Mouse (Mus musculus) MEL (cell line): ENCODE data around the gene Arhgef25. TPM values are rescaled to one million over a fixed set of nuclear protein-coding genes. Genes with fewer than 3 reads are reported as not detected.

Experiments
- DNase-seq: peaks from one replicate; pipeline ENCODE4 v3.0.0; 2011; ENCODE audit warnings: low read depth, low spot score
- H3K27ac ChIP-seq: 2 replicates; pipeline ENCODE4 v1.5.1; 2012; ENCODE audit warnings: low read depth, mild to moderate bottlenecking, control low read depth, low read length, moderate library complexity; ENCODE audit not compliant: control insufficient read depth
- H3K27me3 ChIP-seq, 2 experiments: fragments of 150-350 bp in 1 of 2; sonication (generic) in 1 of 2; 2 replicates each; pipeline ENCODE4 v1.6.1; 2012; ENCODE audit warnings: low read length in 2 of 2, mild to moderate bottlenecking in 2 of 2, improper control_type of control experiment in 1 of 2, moderate library complexity in 1 of 2; ENCODE audit not compliant: insufficient read depth in 2 of 2, control insufficient read depth in 1 of 2
- H3K36me3 ChIP-seq, 2 experiments: 2 replicates each; pipeline ENCODE4 v1.6.1; 2012 to 2014; ENCODE audit warnings: low read length in 2 of 2, improper control_type of control experiment in 1 of 2, inconsistent platforms in 1 of 2, mild to moderate bottlenecking in 1 of 2; ENCODE audit not compliant: insufficient read depth in 2 of 2, control insufficient read depth in 1 of 2
- H3K4me1 ChIP-seq, 2 experiments: fragments of 150-350 bp in 1 of 2; sonication (generic) in 1 of 2; 2 replicates each; pipeline ENCODE4 v1.6.1; 2012; ENCODE audit warnings: low read length in 2 of 2, improper control_type of control experiment in 1 of 2, mild to moderate bottlenecking in 1 of 2; ENCODE audit not compliant: insufficient read depth in 2 of 2, control insufficient read depth in 1 of 2
- H3K4me3 ChIP-seq, 2 experiments: fragments of 150-350 bp in 1 of 2; sonication (generic) in 1 of 2; 2 replicates each; pipeline ENCODE4 v1.5.1; 2012; ENCODE audit warnings: low read depth in 2 of 2, low read length in 2 of 2, mild to moderate bottlenecking in 2 of 2, moderate library complexity in 2 of 2, control low read depth in 1 of 2, improper control_type of control experiment in 1 of 2; ENCODE audit not compliant: control insufficient read depth in 1 of 2, insufficient read depth in 1 of 2
- H3K79me2 ChIP-seq: 2 replicates; pipeline ENCODE4 v1.6.1; 2012; ENCODE audit warnings: mild to moderate bottlenecking, low read length, moderate library complexity; ENCODE audit not compliant: control insufficient read depth, poor library complexity, insufficient read depth
- H3K9ac ChIP-seq: 2 replicates; pipeline ENCODE4 v1.6.1; 2012; ENCODE audit warnings: low read depth, mild to moderate bottlenecking, control low read depth, low read length, moderate library complexity; ENCODE audit not compliant: control insufficient read depth, poor library complexity, severe bottlenecking
- H3K9me3 ChIP-seq: fragments of 150-350 bp; sonication (generic); replicated peaks from 2 replicates; pipeline ENCODE4 v1.6.1; 2012; ENCODE audit warnings: mild to moderate bottlenecking, low read length, improper control_type of control experiment, moderate library complexity; ENCODE audit not compliant: insufficient read depth
- CHD1 ChIP-seq: IDR thresholded peaks from 2 replicates; pipeline ENCODE4 v1.6.1; 2012; ENCODE audit warnings: low read depth, mild to moderate bottlenecking, inconsistent platforms, low read length, improper control_type of control experiment
- CTCF ChIP-seq, 3 experiments: IDR thresholded peaks in 2 of 3; conservative IDR thresholded peaks in 1 of 3; 2 replicates each; pipeline ENCODE4 v1.5.1; 2011 to 2012; ENCODE audit warnings: low read length in 3 of 3, low read depth in 2 of 3, mild to moderate bottlenecking in 2 of 3, improper control_type of control experiment in 1 of 3, inconsistent platforms in 1 of 3, mixed read lengths in 1 of 3, moderate library complexity in 1 of 3; ENCODE audit not compliant: control insufficient read depth in 1 of 3, insufficient read depth in 1 of 3, poor library complexity in 1 of 3, severe bottlenecking in 1 of 3
- ELF1 ChIP-seq: IDR thresholded peaks from 2 replicates; pipeline ENCODE4 v1.6.1; 2014; ENCODE audit warnings: low read depth, mild to moderate bottlenecking, inconsistent platforms, low read length, improper control_type of control experiment, moderate library complexity
- EP300 ChIP-seq, 2 experiments: IDR thresholded peaks; 2 replicates each; pipeline ENCODE4 v1.6.1; 2011; ENCODE audit warnings: improper control_type of control experiment in 2 of 2, low read length in 2 of 2, low read depth in 1 of 2, mild to moderate bottlenecking in 1 of 2
- ETS1 ChIP-seq: IDR thresholded peaks from 2 replicates; pipeline ENCODE4 v1.6.1; 2012; ENCODE audit warnings: low read depth, mild to moderate bottlenecking, inconsistent platforms, low read length, improper control_type of control experiment, moderate library complexity
- GATA1 ChIP-seq: IDR thresholded peaks from 2 replicates; pipeline ENCODE4 v1.6.1; 2011; ENCODE audit warnings: low read depth, low read length, improper control_type of control experiment
- HCFC1 ChIP-seq: IDR thresholded peaks from 2 replicates; pipeline ENCODE4 v1.6.1; 2012; ENCODE audit warnings: low read depth, mild to moderate bottlenecking, inconsistent platforms, low read length, improper control_type of control experiment, moderate library complexity
- JUND ChIP-seq: IDR thresholded peaks from 2 replicates; pipeline ENCODE4 v1.6.1; 2011; ENCODE audit warnings: low read depth, mild to moderate bottlenecking, improper control_type of control experiment, low read length
- KAT2A ChIP-seq: conservative IDR thresholded peaks from 2 replicates; pipeline ENCODE4 v1.6.1; 2012; ENCODE audit warnings: low read depth, low read length, improper control_type of control experiment, inconsistent platforms
- MAFK ChIP-seq: IDR thresholded peaks from 2 replicates; pipeline ENCODE4 v1.6.1; 2011; ENCODE audit warnings: low read depth, mild to moderate bottlenecking, low read length, improper control_type of control experiment, borderline replicate concordance
- MAZ ChIP-seq: IDR thresholded peaks from 2 replicates; pipeline ENCODE4 v1.6.1; 2012; ENCODE audit warnings: low read depth, mild to moderate bottlenecking, inconsistent platforms, low read length, improper control_type of control experiment
- MEF2A ChIP-seq: IDR thresholded peaks from 2 replicates; pipeline ENCODE4 v1.6.1; 2014; ENCODE audit warnings: low read depth, mild to moderate bottlenecking, inconsistent platforms, low read length, improper control_type of control experiment; ENCODE audit not compliant: poor library complexity, insufficient replicate concordance, severe bottlenecking; ENCODE audit errors: extremely low read depth
- MYB ChIP-seq: IDR thresholded peaks from 2 replicates; pipeline ENCODE4 v1.6.1; 2011; ENCODE audit warnings: mild to moderate bottlenecking, low read depth, low read length, improper control_type of control experiment
- NELFE ChIP-seq: IDR thresholded peaks from 2 replicates; pipeline ENCODE4 v1.6.1; 2011; ENCODE audit warnings: low read depth, low read length, improper control_type of control experiment
- POLR2A ChIP-seq, 2 experiments: IDR thresholded peaks; 2 replicates each; pipeline ENCODE4 v1.6.1; 2011 to 2012; ENCODE audit warnings: low read length in 2 of 2, mild to moderate bottlenecking in 2 of 2, control low read depth in 1 of 2, improper control_type of control experiment in 1 of 2, low read depth in 1 of 2, moderate library complexity in 1 of 2; ENCODE audit not compliant: control insufficient read depth in 1 of 2, insufficient read depth in 1 of 2, poor library complexity in 1 of 2
- RAD21 ChIP-seq: IDR thresholded peaks from 2 replicates; pipeline ENCODE4 v1.6.1; 2011; ENCODE audit warnings: mild to moderate bottlenecking, low read depth, low read length, improper control_type of control experiment
- RCOR1 ChIP-seq: IDR thresholded peaks from 2 replicates; pipeline ENCODE4 v1.6.1; 2012; ENCODE audit warnings: low read depth, mild to moderate bottlenecking, inconsistent platforms, low read length, improper control_type of control experiment
- SMC3 ChIP-seq: IDR thresholded peaks from 2 replicates; pipeline ENCODE4 v1.6.1; 2011; ENCODE audit warnings: low read depth, low read length, improper control_type of control experiment
- TAL1 ChIP-seq: IDR thresholded peaks from 2 replicates; pipeline ENCODE4 v1.6.1; 2012; ENCODE audit warnings: mild to moderate bottlenecking, inconsistent platforms, low read length, moderate library complexity, mixed read lengths
- TBP ChIP-seq: IDR thresholded peaks from 2 replicates; pipeline ENCODE4 v1.8.0; 2011; ENCODE audit warnings: low read depth, low read length, improper control_type of control experiment
- UBTF ChIP-seq: IDR thresholded peaks from 2 replicates; pipeline ENCODE4 v1.6.1; 2012; ENCODE audit warnings: low read depth, mild to moderate bottlenecking, inconsistent platforms, low read length, improper control_type of control experiment, moderate library complexity, borderline replicate concordance; ENCODE audit not compliant: insufficient read depth
- ZC3H11A ChIP-seq: IDR thresholded peaks from 2 replicates; pipeline ENCODE4 v1.6.1; 2012; ENCODE audit warnings: low read depth, mild to moderate bottlenecking, inconsistent platforms, low read length, improper control_type of control experiment
- ZKSCAN1 ChIP-seq: IDR thresholded peaks from 2 replicates; pipeline ENCODE4 v1.6.1; 2012; ENCODE audit warnings: low read depth, mild to moderate bottlenecking, inconsistent platforms, low read length, improper control_type of control experiment, moderate library complexity
- ZMIZ1 ChIP-seq: IDR thresholded peaks from 2 replicates; pipeline ENCODE4 v1.6.1; 2012; ENCODE audit warnings: low read depth, mild to moderate bottlenecking, inconsistent platforms, low read length, improper control_type of control experiment, moderate library complexity
- ZNF384 ChIP-seq: IDR thresholded peaks from 2 replicates; pipeline ENCODE4 v1.6.1; 2012; ENCODE audit warnings: low read depth, mild to moderate bottlenecking, inconsistent platforms, low read length, improper control_type of control experiment
- polyA plus RNA-seq, 2 experiments: library from polyadenylated mRNA; stranded (reverse) in 1 of 2; unstranded in 1 of 2; fragments of >175 nt in 1 of 2; fragments of >200 nt in 1 of 2; gene quantifications; 2 replicates each; pipeline versions ENCODE4 v1.2.1 to v1.2.4; 2012; ENCODE audit warnings: low replicate concordance in 2 of 2, low read depth in 1 of 2; ENCODE audit not compliant: insufficient read length in 2 of 2, insufficient read depth in 1 of 2, missing spikeins in 1 of 2
- total RNA-seq: library from RNA; depleted of rRNA; stranded (reverse); fragments of 300-350 nt; gene quantifications from 2 replicates; pipeline ENCODE4 v1.2.3, GENCODE M21; 2012

The Arhgef25 gene
- total and polyA plus RNA-seq, 3 experiments = 16.9 to 44.6 TPM; not detected in 1

DNA sequence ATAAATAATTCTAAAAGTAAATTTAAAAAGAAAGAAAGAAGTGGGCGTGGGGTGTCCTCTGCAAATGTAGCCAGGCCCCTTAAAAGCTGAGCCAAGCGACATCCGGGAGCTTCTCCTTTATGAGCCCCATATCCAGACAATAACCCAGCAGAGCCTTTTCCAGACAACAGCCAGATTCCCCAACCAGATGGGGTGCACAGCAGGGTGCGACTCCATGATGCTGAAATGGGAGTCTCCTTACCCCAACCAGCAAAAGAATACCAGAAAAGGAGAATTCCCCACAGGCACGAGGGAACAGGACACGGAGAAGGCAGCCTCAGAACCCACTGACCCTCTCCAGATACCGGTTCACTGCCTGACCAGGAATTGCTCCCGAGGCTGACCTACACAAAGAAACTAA lies 46.7 kb downstream of the Arhgef25 start:
- H3K79me2 ChIP-seq = no peaks in the 10 kb centered on the region
- no peak for DNase-seq
- no peaks in the 10 kb centered on the region for H3K27me3 ChIP-seq
- no peaks in the 10 kb centered on the region for H3K9me3 ChIP-seq
- no peak overlapping the region for H3K9ac ChIP-seq
- H3K4me3 ChIP-seq = no peak overlapping the region
- H3K27ac ChIP-seq = no peak overlapping the region
- TF ChIP-seq ZMIZ1 (no peak), ZNF384 (no peak), ZKSCAN1 (no peak), CTCF (IDR thresholded peaks at IDR 0.05 in 2 of 3, conservative IDR thresholded peaks at IDR 0.05 in 1 of 3; ENCODE audit: control insufficient read depth in 1 of 3, insufficient read depth in 1 of 3, low read depth in 2 of 3, low read length in 3 of 3, poor library complexity in 1 of 3, severe bottlenecking in 1 of 3) (no peak), MYB (no peak), MAFK (no peak), ZC3H11A (no peak), CHD1 (no peak), TAL1 (no peak), KAT2A (no peak), HCFC1 (no peak), UBTF (no peak)
- H3K36me3 ChIP-seq = peaks cover 0 to 9% of the 10 kb centered on the region in 2 experiments; a peak in 2 of 4 replicates
- H3K4me1 ChIP-seq = peaks cover 8 to 9% of the 10 kb centered on the region in 2 experiments

DNA sequence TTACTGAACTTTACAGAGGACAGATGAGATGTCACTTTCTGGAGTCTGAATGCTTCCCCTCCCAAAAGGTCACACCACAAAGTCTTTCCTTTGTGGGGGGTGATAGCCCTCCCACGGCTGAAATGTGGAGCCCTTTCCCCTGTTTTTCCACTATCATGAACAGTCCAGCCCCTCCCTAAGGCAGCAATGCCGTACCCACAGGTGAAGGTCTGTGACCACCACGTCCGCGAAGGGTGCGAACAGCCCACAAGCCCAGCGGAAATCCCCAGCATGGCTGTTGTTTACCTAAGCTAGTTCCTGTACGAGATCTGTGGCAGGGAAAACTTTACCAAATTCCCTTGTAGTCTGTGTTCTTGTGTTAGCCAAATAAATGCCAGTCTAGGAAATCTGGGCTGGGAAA lies 48.4 kb downstream of the Arhgef25 start:
- TF ChIP-seq RAD21 = no peak
- no peak for TF ChIP-seq SMC3
- TF ChIP-seq ELF1 = no peak
- TF ChIP-seq ZNF384 = no peak
- no peak for TF ChIP-seq CHD1
- no peak for TF ChIP-seq NELFE
- TF ChIP-seq POLR2A (IDR thresholded peaks at IDR 0.05; ENCODE audit: control insufficient read depth in 1 of 2, insufficient read depth in 1 of 2, low read depth in 1 of 2, low read length in 2 of 2, poor library complexity in 1 of 2) = no peak
- TF ChIP-seq CTCF (IDR thresholded peaks at IDR 0.05 in 2 of 3, conservative IDR thresholded peaks at IDR 0.05 in 1 of 3; ENCODE audit: control insufficient read depth in 1 of 3, insufficient read depth in 1 of 3, low read depth in 2 of 3, low read length in 3 of 3, poor library complexity in 1 of 3, severe bottlenecking in 1 of 3) = no peak
- TF ChIP-seq RCOR1 = no peak
- TF ChIP-seq HCFC1 = no peak
- TF ChIP-seq MEF2A = no peak
- no peak for TF ChIP-seq MAZ
- no peak for TF ChIP-seq ZMIZ1
- TF ChIP-seq GATA1 = no peak
- no peak for TF ChIP-seq TBP
- no peak for TF ChIP-seq TAL1
- no peak for TF ChIP-seq MAFK
- no peak for TF ChIP-seq ETS1
- no peak for TF ChIP-seq EP300 (IDR thresholded peaks at IDR 0.05; ENCODE audit: low read depth in 1 of 2, low read length in 2 of 2)
- TF ChIP-seq JUND = no peak
- Histone ChIP-seq H3K36me3 (peaks cover 0 to 25% of the 10 kb centered on the region in 2 experiments; a peak in 2 of 4 replicates), H3K4me1 (peaks cover 21 to 27% of the 10 kb centered on the region in 2 experiments), H3K9me3 (no peaks in the 10 kb centered on the region), H3K27me3 (no peaks in the 10 kb centered on the region), H3K27ac (no peak overlapping the region), H3K9ac (no peak overlapping the region), H3K79me2 (no peaks in the 10 kb centered on the region), H3K4me3 (no peak overlapping the region)
- DNase-seq = no peak
